Mouse (Mus musculus) sigmoid colon, adult 10 weeks (tissue): ENCODE measurements around the gene Olfr527. TPM values are rescaled to one million over a fixed set of nuclear protein-coding genes. Genes with fewer than 3 reads are reported as not detected.

Source experiments
- polyA plus RNA-seq: library from polyadenylated mRNA; stranded (reverse); fragments of 350-450 nt; fragmentation: Illumina TruSeq; extraction: RNeasy Lipid Tissue Mini Kit (QIAGEN cat#74804); gene quantifications from one replicate; pipeline ENCODE4 v1.2.3, GENCODE M21; 2014; ENCODE audit warnings: low read depth, low replicate concordance

Olfr527 gene
- polyA plus RNA-seq = not detected

GRCm38 (mm10) chr7:140333717-140334116, at the start of gene Olfr527:
TSS of gene Olfr527 (plus strand) at chr7:140334017.

DNA sequence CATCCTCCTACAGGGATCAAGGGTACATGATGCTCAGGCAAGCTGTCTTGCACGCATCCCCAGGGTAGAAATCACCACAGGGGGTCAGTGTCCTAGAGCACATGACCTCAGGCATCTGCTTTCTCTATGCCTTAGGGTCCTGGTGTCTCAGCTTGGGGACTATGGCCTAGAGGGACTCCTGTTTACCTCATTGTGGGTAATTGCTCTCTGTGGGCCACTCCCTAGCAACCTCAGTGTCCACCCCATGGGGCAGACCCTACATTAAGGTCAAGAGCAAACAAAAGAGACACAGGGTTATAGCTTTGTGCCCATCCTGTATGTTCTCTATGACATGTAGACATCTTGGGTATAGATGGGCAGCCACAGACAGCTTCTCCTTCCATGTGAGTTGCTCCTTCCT, 13.3 kb upstream of the Olfr527 start, which contains the start of gene Olfr525:
Gene Olfr525 (plus strand): TSS at position 301 of the 400 bp plus-strand sequence.

GRCm38 (mm10) chr7:140361571-140361970, 27.8 kb downstream of the Olfr527 start, which contains the start of gene Olfr60:
TSS of gene Olfr60 (minus strand) at chr7:140361671.

GRCm38 (mm10) chr7:140376231-140376630, 42.4 kb downstream of the Olfr527 start, which contains the start of gene Olfr530:
TSS of gene Olfr530 (minus strand) at chr7:140376331.

Other genes starting within 250 kb of the Olfr527 start
- gene Prap1, start 240.6 kb upstream of the Olfr527 start, polyA plus RNA-seq = not detected
- gene Fuom, start 231.6 kb upstream of the Olfr527 start, polyA plus RNA-seq = 32.4 TPM
- 5.0 TPM for gene Paox, start 218.2 kb upstream of the Olfr527 start, polyA plus RNA-seq
- gene Echs1, start 217.5 kb upstream of the Olfr527 start, polyA plus RNA-seq = 87.7 TPM
- 3.2 TPM for gene Mtg1, start 196.5 kb upstream of the Olfr527 start, polyA plus RNA-seq
- gene Sprn, start 179.1 kb upstream of the Olfr527 start, polyA plus RNA-seq = 0.73 TPM
- not detected for gene Olfr522, start 169.3 kb upstream of the Olfr527 start, polyA plus RNA-seq
- not detected for gene Olfr523, start 160.8 kb upstream of the Olfr527 start, polyA plus RNA-seq
- gene Olfr524, start 128.1 kb upstream of the Olfr527 start, polyA plus RNA-seq = not detected
- not detected for gene Cd163l1, start 115.8 kb upstream of the Olfr527 start, polyA plus RNA-seq
- gene 5830411N06Rik, start 86.7 kb upstream of the Olfr527 start, polyA plus RNA-seq = not detected
- not detected for gene Olfr525, start 13.2 kb upstream of the Olfr527 start, polyA plus RNA-seq
- gene Olfr60, start 27.7 kb downstream of the Olfr527 start, polyA plus RNA-seq = 0.16 TPM
- not detected for gene Olfr530, start 42.3 kb downstream of the Olfr527 start, polyA plus RNA-seq
- not detected for gene Olfr531, start 68.9 kb downstream of the Olfr527 start, polyA plus RNA-seq
- gene Olfr532, start 87.6 kb downstream of the Olfr527 start, polyA plus RNA-seq = not detected
- gene Olfr533, start 129.4 kb downstream of the Olfr527 start, polyA plus RNA-seq = not detected
- gene Olfr535, start 150.2 kb downstream of the Olfr527 start, polyA plus RNA-seq = not detected
- gene Olfr536, start 173.4 kb downstream of the Olfr527 start, polyA plus RNA-seq = not detected
- not detected for gene Olfr538, start 233.9 kb downstream of the Olfr527 start, polyA plus RNA-seq